Mouse (Mus musculus): ENCODE data around the gene C1ra. TPM values are rescaled to one million over a fixed set of nuclear protein-coding genes. Genes with fewer than 3 reads are reported as not detected.

Gene C1ra
- polyA plus RNA-seq (2012) = 2.0 and 2.1 TPM in 2 replicates

GRCm38 (mm10) chr6:124512355-124512836, at the start of gene C1ra:
Gene C1ra, plus strand, starts transcription at chr6:124512405.

GRCm38 (mm10) chr6:124464305-124465271, 47.6 kb upstream of the C1ra start, which contains the start of gene Clstn3:
Gene Clstn3, minus strand, starts transcription at chr6:124464794.

GRCm38 (mm10) chr6:124492842-124493561, 19.2 kb upstream of the C1ra start, which contains the start of gene C1rl:
Gene C1rl, plus strand, starts transcription at chr6:124493113.

GRCm38 (mm10) chr6:124542284-124542683, 30.1 kb downstream of the C1ra start, which contains the start of gene C1s1:
Gene C1s1, minus strand, starts transcription at chr6:124542359.

GRCm38 (mm10) chr6:124570026-124570425, 57.8 kb downstream of the C1ra start, which contains the start of gene C1rb:
Gene C1rb, plus strand, starts transcription at chr6:124570294.

Other genes with a start within 250 kb of the C1ra start
- 0.10 and 0.37 TPM in 2 replicates for gene Cd163, start 207.7 kb upstream of the C1ra start, polyA plus RNA-seq (2012)
- 25.8 and 31.5 TPM in 2 replicates for gene Pex5, start 97.3 kb upstream of the C1ra start, polyA plus RNA-seq (2012)
- 28.8 and 42.2 TPM in 2 replicates for gene Clstn3, start 47.6 kb upstream of the C1ra start, polyA plus RNA-seq (2012)
- gene C1rl, start 19.3 kb upstream of the C1ra start, polyA plus RNA-seq (2012) = 1.5 and 1.9 TPM in 2 replicates
- gene C1s1, start 30.0 kb downstream of the C1ra start, polyA plus RNA-seq (2012) = not detected in 2 replicates
- gene C1rb, start 57.9 kb downstream of the C1ra start, polyA plus RNA-seq (2012) = not detected in 2 replicates
- not detected in 2 replicates for gene C1s2, start 123.7 kb downstream of the C1ra start, polyA plus RNA-seq (2012)
- gene Lpcat3, start 150.6 kb downstream of the C1ra start, polyA plus RNA-seq (2012) = 47.7 and 53.9 TPM in 2 replicates
- 294 and 299 TPM in 2 replicates for gene Emg1, start 199.8 kb downstream of the C1ra start, polyA plus RNA-seq (2012)
- gene Phb2, start 199.9 kb downstream of the C1ra start, polyA plus RNA-seq (2012) = 308 and 359 TPM in 2 replicates
- gene Ptpn6, start 226.3 kb downstream of the C1ra start, polyA plus RNA-seq (2012) = 65.9 and 80.8 TPM in 2 replicates
- gene Grcc10, start 229.0 kb downstream of the C1ra start, polyA plus RNA-seq (2012) = 50.4 and 53.2 TPM in 2 replicates
- not detected in 2 replicates for gene Gm45234, start 243.6 kb downstream of the C1ra start, polyA plus RNA-seq (2012)
- 111 and 137 TPM in 2 replicates for gene Atn1, start 244.1 kb downstream of the C1ra start, polyA plus RNA-seq (2012)